Mouse (Mus musculus) heart, embryonic 11.5 days (tissue): ENCODE measurements around the gene Plek. TPM values are rescaled to one million over a fixed set of nuclear protein-coding genes. Genes with fewer than 3 reads are reported as not detected.

Experiments used
- ATAC-seq: fragments of 200-750 bp; cut with Nextera tagmentation; replicated peaks from 2 replicates; pipeline ENCODE4 v1.8.0; 2017; ENCODE audit warnings: moderate library complexity; ENCODE audit not compliant: insufficient number of reproducible peaks, low FRiP score, low TSS enrichment
- H3K27ac ChIP-seq: fragments of 300-500 bp; sonication (generic); 2 replicates; pipeline ENCODE4 v1.5.1; 2014; ENCODE audit warnings: mild to moderate bottlenecking, low read depth, low read length
- H3K27me3 ChIP-seq: fragments of 300-500 bp; sonication (generic); 2 replicates; pipeline ENCODE4 v1.6.1; 2014; ENCODE audit warnings: mild to moderate bottlenecking, low read length, mixed read lengths; ENCODE audit not compliant: control insufficient read depth, insufficient read depth
- H3K36me3 ChIP-seq: fragments of 300-500 bp; sonication (generic); 2 replicates; pipeline ENCODE4 v1.6.1; 2014; ENCODE audit warnings: mild to moderate bottlenecking, low read length, moderate library complexity, mixed read lengths; ENCODE audit not compliant: control insufficient read depth, insufficient read depth
- H3K4me1 ChIP-seq: fragments of 300-500 bp; sonication (generic); 2 replicates; pipeline ENCODE4 v1.6.1; 2014; ENCODE audit warnings: low read length; ENCODE audit not compliant: control insufficient read depth, insufficient read depth
- H3K4me2 ChIP-seq: fragments of 300-500 bp; sonication (generic); 2 replicates; pipeline ENCODE4 v1.6.1; 2014; ENCODE audit warnings: mild to moderate bottlenecking, moderate library complexity
- H3K4me3 ChIP-seq: fragments of 300-500 bp; sonication (generic); 2 replicates; pipeline ENCODE4 v1.5.1; 2014; ENCODE audit warnings: low read depth, low read length
- H3K9ac ChIP-seq: fragments of 300-500 bp; sonication (generic); 2 replicates; pipeline ENCODE4 v1.6.1; 2014; ENCODE audit warnings: mild to moderate bottlenecking, low read depth, low read length, moderate library complexity
- H3K9me3 ChIP-seq: fragments of 300-500 bp; sonication (generic); replicated peaks from 2 replicates; pipeline ENCODE4 v1.6.1; 2016; ENCODE audit warnings: low read length; ENCODE audit not compliant: control insufficient read depth
- WGBS: fragments of 180-500 bp; shearing (Covaris S2); extraction: QIAGEN DNeasy Blood & Tissue Kit; methylation state at CpG from one replicate; pipeline ENCODE4 v1.1.7; 2014; ENCODE audit not compliant: insufficient replicate concordance; 5-methylcytosine and 5-hydroxymethylcytosine counted together
- polyA plus RNA-seq: library from polyadenylated mRNA; unstranded; fragments of >200 nt; fragmentation: Nextera tagmentation; extraction: Ambion mirVana; gene quantifications from 2 replicates; pipeline ENCODE4 v1.2.1, GENCODE M21; 2014

The Plek gene
- polyA plus RNA-seq, 1 experiment from 2014 or later = 8.3 TPM

DNA sequence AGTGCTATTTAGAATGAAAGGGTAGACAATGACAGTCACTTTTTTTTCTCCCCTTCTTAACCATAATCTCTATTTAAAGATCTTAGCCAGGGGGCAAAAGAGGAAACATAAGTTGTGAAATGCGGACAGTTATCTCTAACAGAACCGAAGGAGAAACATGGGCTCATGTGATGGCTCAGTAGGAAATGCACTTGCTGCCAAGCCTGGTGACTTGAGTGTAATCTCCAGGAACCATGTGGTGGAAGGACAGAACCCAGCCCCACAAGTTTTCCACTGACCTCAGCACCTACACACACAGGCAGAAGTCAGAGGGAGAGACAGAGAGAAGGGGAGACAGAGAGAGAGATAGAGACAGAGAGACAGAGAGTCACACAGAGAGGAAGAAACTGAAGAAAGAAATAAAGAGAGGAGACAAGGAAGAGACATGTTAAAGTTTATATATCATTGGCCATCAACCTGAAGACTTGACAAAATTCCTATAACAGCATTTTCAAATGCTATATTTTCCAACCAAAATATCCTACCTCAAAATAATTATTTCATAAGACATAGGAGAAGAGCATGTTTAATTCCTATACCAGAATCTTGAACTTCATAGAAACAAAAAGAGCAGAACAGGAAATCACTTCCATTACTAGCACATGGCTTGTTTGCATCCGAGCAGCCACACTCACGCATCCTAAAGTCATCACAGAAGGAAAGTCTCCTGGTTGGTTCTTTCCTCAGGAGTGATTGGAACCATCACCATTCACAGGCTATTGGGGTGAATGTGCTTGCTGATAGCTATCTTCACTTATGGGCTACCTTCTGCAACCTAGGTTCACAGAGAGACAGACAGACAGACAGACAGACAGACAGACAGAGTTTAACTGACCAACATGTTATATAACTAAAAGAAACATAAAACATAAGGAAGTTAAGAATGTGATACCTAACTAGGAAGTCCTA, 47.0 kb downstream of the Plek start:
- peak; percentile 65; the same call in 1 of the 2 replicates for ATAC-seq
- Histone ChIP-seq H3K27ac (no peak overlapping the region), H3K9ac (no peak overlapping the region), H3K4me1 (no peaks in the 10 kb centered on the region), H3K4me3 (no peak overlapping the region), H3K4me2 (no peak overlapping the region), H3K27me3 (no peaks in the 10 kb centered on the region), H3K9me3 (no peaks in the 10 kb centered on the region), H3K36me3 (no peaks in the 10 kb centered on the region)
- 57% methylated on average over 4 of the region's 4 CpGs for WGBS

GRCm38 (mm10) chr11:17003757-17004156, 48.4 kb downstream of the Plek start:
- H3K4me1 ChIP-seq = no peaks in the 10 kb centered on the region
- no peak overlapping the region for H3K9ac ChIP-seq
- H3K4me2 ChIP-seq = no peak overlapping the region
- no peak overlapping the region for H3K4me3 ChIP-seq
- no peaks in the 10 kb centered on the region for H3K36me3 ChIP-seq
- no peak overlapping the region for H3K27ac ChIP-seq
- ATAC-seq = no peak
- 65% methylated on average over 3 of the region's 3 CpGs for WGBS
- no peaks in the 10 kb centered on the region for H3K27me3 ChIP-seq
- H3K9me3 ChIP-seq = no peaks in the 10 kb centered on the region

GRCm38 (mm10) chr11:17002739-17003373, 49.3 kb downstream of the Plek start:
- Histone ChIP-seq H3K4me3 (no peak overlapping the region), H3K9ac (no peak overlapping the region), H3K27me3 (no peaks in the 10 kb centered on the region), H3K36me3 (no peaks in the 10 kb centered on the region), H3K4me2 (no peak overlapping the region), H3K9me3 (no peaks in the 10 kb centered on the region), H3K4me1 (no peaks in the 10 kb centered on the region), H3K27ac (no peak overlapping the region)
- no peak for ATAC-seq
- 71% methylated on average over 7 of the region's 7 CpGs for WGBS

DNA sequence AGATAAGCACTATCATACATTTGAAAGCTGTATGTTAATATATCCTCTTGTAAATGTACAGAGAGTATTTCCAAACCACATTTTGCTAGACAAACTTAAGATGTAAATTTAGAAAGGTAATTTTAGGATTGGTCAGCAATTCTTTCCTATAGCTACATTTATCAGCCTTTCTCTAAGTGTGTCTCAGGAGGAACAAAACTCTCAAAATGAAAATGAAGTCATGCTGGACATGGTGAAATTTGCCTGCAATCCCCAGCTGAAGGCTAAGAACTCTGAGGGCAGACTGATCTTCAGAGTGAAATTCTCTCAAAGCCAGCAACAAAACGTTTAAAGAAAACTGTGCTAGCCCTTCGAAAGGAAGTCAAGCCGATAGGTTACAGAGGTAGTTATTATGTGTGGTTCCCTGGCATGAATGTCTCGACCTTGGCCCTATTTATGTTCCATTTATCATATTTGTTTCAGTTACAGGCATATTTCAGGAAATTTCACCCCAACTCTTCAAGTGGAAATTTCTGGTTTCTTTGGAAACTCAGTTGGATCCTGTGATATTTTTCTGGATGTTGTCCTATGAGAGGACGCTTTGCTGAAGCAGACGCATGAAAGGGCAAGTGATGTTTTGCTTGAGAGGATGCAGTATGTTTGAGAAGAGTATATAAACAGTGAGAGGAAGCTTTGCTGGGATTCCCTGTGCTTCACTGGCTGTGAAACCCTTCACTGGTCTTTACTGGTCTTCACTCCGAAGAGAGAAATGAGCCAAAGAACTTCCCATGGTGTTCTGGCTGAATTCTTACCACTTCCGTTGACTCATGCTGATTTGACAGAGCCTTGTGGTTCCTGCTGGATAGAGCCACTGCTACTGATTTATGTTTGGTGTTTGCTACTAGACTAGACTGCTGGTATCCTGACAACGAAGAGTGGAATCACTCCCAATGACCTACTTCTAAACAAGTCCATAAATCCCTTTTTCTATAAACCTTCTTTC, 51.5 kb downstream of the Plek start:
- WGBS = 73% methylated on average over 9 of the region's 9 CpGs

GRCm38 (mm10) chr11:16999933-17000332, 52.2 kb downstream of the Plek start:
- no peak for ATAC-seq
- Histone ChIP-seq H3K27me3 (no peaks in the 10 kb centered on the region), H3K27ac (no peak overlapping the region), H3K4me2 (no peak overlapping the region), H3K4me3 (no peak overlapping the region), H3K36me3 (no peaks in the 10 kb centered on the region), H3K9me3 (no peaks in the 10 kb centered on the region), H3K9ac (no peak overlapping the region), H3K4me1 (no peaks in the 10 kb centered on the region)

More for the DNA sequence above, 51.5 kb downstream of the Plek start:
- H3K9me3 ChIP-seq = no peaks in the 10 kb centered on the region
- H3K27me3 ChIP-seq = no peaks in the 10 kb centered on the region
- H3K4me1 ChIP-seq = no peaks in the 10 kb centered on the region
- no peak for ATAC-seq
- no peak overlapping the region for H3K4me3 ChIP-seq
- H3K27ac ChIP-seq = no peak overlapping the region
- no peak overlapping the region for H3K4me2 ChIP-seq
- H3K36me3 ChIP-seq = no peaks in the 10 kb centered on the region
- H3K9ac ChIP-seq = no peak overlapping the region

DNA sequence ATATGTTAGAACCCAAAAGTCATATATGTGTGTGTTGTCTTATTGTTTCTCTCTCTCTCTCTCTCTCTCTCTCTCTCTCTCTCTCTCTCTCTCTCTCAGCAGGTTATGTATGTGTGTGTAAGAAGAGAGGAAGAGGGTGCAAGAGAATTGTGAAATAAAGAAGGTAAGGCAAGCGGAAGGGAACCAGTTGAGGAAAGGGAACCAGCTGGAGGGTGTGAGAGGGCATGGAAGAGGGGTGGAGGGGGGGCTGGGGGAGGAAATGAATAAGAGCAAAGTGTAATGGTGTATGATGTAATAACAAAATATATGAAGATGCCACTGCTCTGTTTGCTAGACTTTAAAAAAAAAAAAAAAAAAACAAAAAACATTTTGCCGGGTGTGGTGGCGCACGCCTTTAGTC, 52.8 kb downstream of the Plek start:
- Histone ChIP-seq H3K36me3 (no peaks in the 10 kb centered on the region), H3K4me1 (no peaks in the 10 kb centered on the region), H3K9ac (no peak overlapping the region), H3K4me3 (no peak overlapping the region), H3K27me3 (no peaks in the 10 kb centered on the region), H3K27ac (no peak overlapping the region), H3K9me3 (no peaks in the 10 kb centered on the region), H3K4me2 (no peak overlapping the region)
- no peak for ATAC-seq
- 79% methylated on average over 4 of the region's 4 CpGs for WGBS

DNA sequence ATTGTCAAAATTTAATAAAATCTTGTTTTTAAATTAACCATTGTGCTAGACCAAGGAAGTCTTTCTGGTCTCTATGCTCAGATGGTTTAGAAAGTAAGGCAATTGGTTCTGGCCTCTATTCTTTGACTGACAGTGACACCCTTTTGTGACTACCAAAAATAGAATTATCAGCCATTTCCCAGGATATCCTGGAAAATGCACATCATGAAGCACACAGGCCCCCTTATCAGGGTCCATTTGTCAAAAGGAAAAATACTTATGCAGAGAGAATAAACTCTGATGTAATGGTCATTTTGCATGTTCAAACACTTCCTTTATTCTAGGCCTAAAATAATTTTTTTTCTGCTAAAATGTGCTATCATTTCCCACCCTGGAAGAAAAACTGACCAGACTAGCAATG, 54.7 kb downstream of the Plek start:
- Histone ChIP-seq H3K4me2 (no peak overlapping the region), H3K27ac (no peak overlapping the region), H3K4me3 (no peak overlapping the region), H3K9ac (no peak overlapping the region), H3K27me3 (no peaks in the 10 kb centered on the region), H3K36me3 (no peaks in the 10 kb centered on the region), H3K9me3 (no peaks in the 10 kb centered on the region), H3K4me1 (no peaks in the 10 kb centered on the region)
- ATAC-seq = no peak

GRCm38 (mm10) chr11:16996818-16997217, 55.4 kb downstream of the Plek start:
- Histone ChIP-seq H3K9ac (no peak overlapping the region), H3K27me3 (no peaks in the 10 kb centered on the region), H3K4me2 (no peak overlapping the region), H3K36me3 (no peaks in the 10 kb centered on the region), H3K27ac (no peak overlapping the region), H3K4me1 (no peaks in the 10 kb centered on the region), H3K4me3 (no peak overlapping the region), H3K9me3 (no peaks in the 10 kb centered on the region)
- ATAC-seq = no peak
